Mouse (Mus musculus) testis, adult 2 months (tissue): ENCODE results near the gene Alox5. TPM values are rescaled to one million over a fixed set of nuclear protein-coding genes. Genes with fewer than 3 reads are reported as not detected.

ENCODE experiments used
- H3K27ac ChIP-seq: fragments of 200-500 bp; 2 replicates; pipeline ENCODE4 v1.5.1; 2012; ENCODE audit warnings: low read depth, low read length; ENCODE audit not compliant: control insufficient read depth, insufficient read depth
- H3K27me3 ChIP-seq: fragments of 200-500 bp; 2 replicates; pipeline ENCODE4 v1.6.1; 2012; ENCODE audit warnings: mild to moderate bottlenecking, low read length, moderate library complexity; ENCODE audit not compliant: control insufficient read depth, insufficient read depth
- H3K36me3 ChIP-seq: fragments of 200-500 bp; 2 replicates; pipeline ENCODE4 v1.6.1; 2012; ENCODE audit warnings: mild to moderate bottlenecking, low read length; ENCODE audit not compliant: control insufficient read depth, insufficient read depth
- H3K4me1 ChIP-seq: fragments of 200-500 bp; 2 replicates; pipeline ENCODE4 v1.6.1; 2012; ENCODE audit warnings: low read length; ENCODE audit not compliant: control insufficient read depth, insufficient read depth
- H3K4me3 ChIP-seq: fragments of 200-500 bp; 2 replicates; pipeline ENCODE4 v1.5.1; 2012; ENCODE audit warnings: low read depth, mild to moderate bottlenecking, low read length, moderate library complexity, mixed read lengths; ENCODE audit not compliant: control insufficient read depth
- CTCF ChIP-seq: fragments of 200-500 bp; IDR thresholded peaks from 2 replicates; pipeline ENCODE4 v1.5.1; 2012; ENCODE audit warnings: low read depth, mild to moderate bottlenecking, inconsistent platforms, low read length, moderate library complexity; ENCODE audit not compliant: control insufficient read depth, insufficient read depth, insufficient replicate concordance
- POLR2A ChIP-seq: fragments of 200-500 bp; IDR thresholded peaks from 2 replicates; pipeline ENCODE4 v1.6.1; 2012; ENCODE audit warnings: low read depth, mild to moderate bottlenecking, inconsistent platforms, low read length, moderate library complexity; ENCODE audit not compliant: control insufficient read depth
- polyA plus RNA-seq: library from polyadenylated mRNA; depleted of rRNA; stranded (reverse); fragments of >200 nt; gene quantifications from 2 replicates; pipeline ENCODE4 v1.2.3, GENCODE M21; 2012

Gene Alox5
- polyA plus RNA-seq, 1 experiment: 2.2 TPM

DNA sequence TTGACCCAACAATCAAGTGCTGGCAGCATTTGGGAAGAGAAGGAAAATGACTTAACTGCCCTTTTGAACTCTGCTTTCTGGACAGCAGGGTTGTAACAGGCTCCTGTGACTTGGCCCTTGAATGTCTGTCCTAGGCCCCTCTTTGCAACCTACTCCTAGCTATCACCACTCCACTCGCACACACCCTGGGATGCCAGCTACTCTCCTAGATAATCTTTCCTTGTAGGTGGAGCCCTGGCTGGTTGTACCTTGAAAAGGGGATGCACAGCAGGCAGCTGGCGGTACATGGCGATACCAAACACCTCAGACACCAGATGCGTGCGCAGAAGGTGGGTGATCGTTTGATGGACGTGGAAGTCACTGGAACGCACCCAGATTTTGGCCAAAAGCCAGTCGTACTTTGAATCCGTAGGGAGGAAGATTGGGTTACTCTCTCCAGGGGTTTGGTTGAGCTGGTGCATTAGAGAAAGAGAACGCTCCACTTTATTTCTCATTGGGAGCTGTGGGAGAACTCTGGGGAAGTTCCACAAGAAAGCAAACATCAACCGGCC lies 45.8 kb downstream of the Alox5 start:
- Histone ChIP-seq H3K27ac (no peak overlapping the region), H3K4me3 (no peak overlapping the region), H3K36me3 (no peaks in the 10 kb centered on the region), H3K4me1 (no peaks in the 10 kb centered on the region), H3K27me3 (no peaks in the 10 kb centered on the region)
- TF ChIP-seq CTCF (no peak), POLR2A (no peak)

DNA sequence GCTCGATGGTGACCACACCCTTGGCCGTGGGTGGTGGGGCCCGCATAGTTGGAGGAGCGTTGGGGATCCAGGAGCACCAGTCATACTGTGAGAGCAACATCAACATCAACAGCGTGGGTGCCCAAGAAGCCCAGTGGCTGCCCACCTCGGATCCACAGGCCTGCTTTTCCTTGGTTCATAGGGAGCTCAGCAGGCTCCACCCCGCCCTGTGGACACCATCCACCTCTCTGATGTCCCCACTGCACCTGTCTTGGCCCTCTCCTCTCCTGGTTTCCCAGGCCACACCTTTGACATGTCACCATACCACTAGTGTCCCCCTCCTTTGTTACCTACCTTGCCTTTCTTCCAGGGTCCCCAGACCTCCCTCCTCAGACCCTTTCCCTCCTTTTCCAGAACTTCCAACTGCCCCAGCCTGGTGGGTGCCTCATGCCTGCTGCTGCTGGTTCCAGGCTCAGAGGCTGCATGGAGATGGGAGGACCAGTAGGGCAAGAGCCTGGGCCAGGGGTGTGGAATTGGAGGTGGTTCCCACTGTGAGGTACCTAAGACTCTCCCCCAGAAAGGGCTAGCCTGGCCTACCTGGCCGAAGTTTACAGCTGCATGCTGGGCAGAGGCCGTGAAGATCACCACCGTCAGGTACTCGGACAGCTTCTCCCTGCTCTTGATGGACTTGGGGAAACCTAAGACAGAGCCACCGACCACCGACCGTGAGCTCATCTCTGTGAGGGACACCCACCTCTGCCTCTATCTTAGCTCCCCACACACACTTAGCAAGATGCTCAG lies 48.2 kb downstream of the Alox5 start:
- TF ChIP-seq CTCF (no peak), POLR2A (no peak)
- H3K4me3 ChIP-seq: peak overlapping the region; percentile 42
- H3K36me3 ChIP-seq: no peaks in the 10 kb centered on the region
- H3K27me3 ChIP-seq: no peaks in the 10 kb centered on the region
- no peaks in the 10 kb centered on the region for H3K4me1 ChIP-seq
- no peak overlapping the region for H3K27ac ChIP-seq

GRCm38 (mm10) chr6:116411716-116412115 lies 49.3 kb downstream of the Alox5 start:
- no peaks in the 10 kb centered on the region for H3K4me1 ChIP-seq
- no peak for TF ChIP-seq CTCF

DNA sequence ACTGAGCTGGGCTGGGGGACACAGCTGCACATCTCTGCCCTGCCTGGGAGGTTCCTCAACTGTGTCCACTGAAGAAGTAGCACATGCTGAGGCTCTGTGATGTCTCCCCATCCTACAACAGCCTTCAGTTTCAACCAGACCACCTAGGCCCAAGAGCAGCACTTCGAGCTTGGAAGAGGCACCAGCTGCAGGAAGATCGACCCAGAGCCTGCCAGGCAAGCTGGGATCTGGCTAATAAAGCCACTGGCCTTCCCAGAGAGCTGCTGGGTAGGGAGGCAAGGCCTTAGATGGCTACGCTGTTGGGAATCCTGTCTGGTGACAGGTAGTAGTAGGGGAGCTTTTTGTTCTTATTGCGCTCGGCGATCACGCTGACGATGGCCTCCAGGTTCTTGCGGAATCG lies 50.5 kb downstream of the Alox5 start:
- H3K27ac ChIP-seq: no peak overlapping the region
- TF ChIP-seq POLR2A: no peak
- no peak for TF ChIP-seq CTCF
- H3K4me3 ChIP-seq: no peak overlapping the region
- H3K36me3 ChIP-seq: no peaks in the 10 kb centered on the region
- H3K4me1 ChIP-seq: peaks cover 2% of the 10 kb centered on the region; the same call in 1 of the 2 replicates
- no peaks in the 10 kb centered on the region for H3K27me3 ChIP-seq

More at GRCm38 (mm10) chr6:116411716-116412115, 49.3 kb downstream of the Alox5 start:
- no peaks in the 10 kb centered on the region for H3K27me3 ChIP-seq
- H3K36me3 ChIP-seq: no peaks in the 10 kb centered on the region
- peak overlapping the region; percentile 42 for H3K4me3 ChIP-seq
- H3K27ac ChIP-seq: no peak overlapping the region

DNA sequence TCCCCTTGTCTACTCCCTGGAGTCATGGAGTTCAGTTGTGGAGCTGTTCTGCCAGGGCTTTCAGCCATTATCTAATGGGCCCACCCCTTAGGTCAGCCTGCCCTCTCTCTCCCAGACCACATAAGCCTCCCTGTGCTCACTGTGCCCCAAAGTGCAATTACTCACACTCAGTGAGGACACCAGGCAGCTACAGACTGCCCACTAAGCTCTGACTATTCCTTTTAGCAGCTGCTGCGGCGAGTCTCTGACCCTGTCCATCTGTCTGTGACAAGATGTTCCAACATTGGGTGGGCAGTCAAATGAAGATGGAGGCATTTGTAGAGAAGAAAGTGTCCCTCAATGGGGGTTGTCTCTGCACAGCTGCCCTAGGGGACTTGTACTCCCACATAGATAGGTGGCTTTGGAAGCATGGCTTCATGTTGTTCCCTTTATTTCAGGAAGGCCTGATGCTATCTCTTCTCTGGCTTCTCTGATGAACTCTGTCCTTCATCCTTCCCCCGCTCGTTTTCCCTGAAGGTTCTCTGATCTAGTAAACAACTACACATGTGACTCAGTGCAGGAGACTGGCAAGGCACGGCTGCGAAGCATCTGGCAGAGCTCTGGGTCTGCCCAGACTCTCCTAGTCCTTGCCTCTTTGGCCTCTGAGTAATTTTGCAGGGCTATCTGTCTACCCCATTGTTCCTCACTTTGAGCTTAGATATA lies 52.9 kb downstream of the Alox5 start:
- TF ChIP-seq POLR2A (no peak), CTCF (no peak)
- Histone ChIP-seq H3K4me3 (no peak overlapping the region), H3K36me3 (no peaks in the 10 kb centered on the region), H3K27me3 (no peaks in the 10 kb centered on the region), H3K4me1 (peaks cover 2% of the 10 kb centered on the region; the same call in 1 of the 2 replicates), H3K27ac (peak overlapping the region; percentile 49)

DNA sequence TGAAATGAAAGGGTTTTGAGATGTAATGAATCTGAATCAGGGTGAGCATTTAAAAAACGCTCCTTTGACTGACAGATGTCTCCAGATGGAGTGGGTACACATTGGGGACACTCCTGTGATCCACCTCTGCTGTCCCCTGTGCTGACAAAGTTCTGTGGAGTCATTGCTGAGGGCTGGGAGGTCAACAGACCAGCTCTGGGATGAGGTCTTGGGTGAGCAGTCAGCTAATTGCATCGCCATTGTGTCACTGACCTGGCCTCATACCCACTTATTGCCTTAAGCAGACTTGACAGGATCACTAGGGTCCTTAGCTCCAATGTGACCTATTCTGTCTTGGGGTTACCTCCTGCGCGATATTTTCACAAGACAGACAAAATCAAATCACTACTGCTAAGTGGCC lies 53.8 kb downstream of the Alox5 start:
- H3K27me3 ChIP-seq: no peaks in the 10 kb centered on the region
- no peaks in the 10 kb centered on the region for H3K36me3 ChIP-seq
- no peak overlapping the region for H3K4me3 ChIP-seq
- no peak overlapping the region for H3K27ac ChIP-seq
- no peak for TF ChIP-seq POLR2A
- TF ChIP-seq CTCF: no peak
- H3K4me1 ChIP-seq: peaks cover 2% of the 10 kb centered on the region; the same call in 1 of the 2 replicates

DNA sequence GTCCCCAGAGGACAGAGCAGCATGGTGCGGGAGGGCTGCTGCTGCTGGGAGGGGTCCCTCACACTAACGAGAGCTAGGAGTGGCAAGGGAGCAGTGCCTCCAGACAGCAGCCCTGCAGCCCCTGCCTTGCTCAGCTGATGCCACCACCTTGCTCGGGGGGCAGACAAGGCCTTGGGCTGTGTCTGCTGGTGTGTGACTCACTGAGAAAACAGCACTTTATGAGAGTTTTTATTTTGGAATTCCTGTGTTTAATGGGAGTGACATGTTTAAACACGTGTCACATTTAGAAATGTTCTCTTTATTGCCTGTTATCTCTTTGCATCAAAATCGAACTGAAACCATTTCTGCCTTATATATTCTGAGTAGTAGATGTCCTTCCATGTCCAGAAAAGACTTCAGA lies 54.3 kb downstream of the Alox5 start:
- TF ChIP-seq CTCF (no peak), POLR2A (no peak)

More for the DNA sequence above, 54.3 kb downstream of the Alox5 start:
- H3K36me3 ChIP-seq: no peaks in the 10 kb centered on the region
- peaks cover 2% of the 10 kb centered on the region; the same call in 1 of the 2 replicates for H3K4me1 ChIP-seq
- no peaks in the 10 kb centered on the region for H3K27me3 ChIP-seq
- H3K4me3 ChIP-seq: no peak overlapping the region; the same call in 1 of the 2 replicates
- no peak overlapping the region for H3K27ac ChIP-seq
